Mouse (Mus musculus) testis, adult 2 months (tissue): ENCODE results near the gene Col16a1. TPM values are rescaled to one million over a fixed set of nuclear protein-coding genes. Genes with fewer than 3 reads are reported as not detected.

Experiments
- H3K27ac ChIP-seq: fragments of 200-500 bp; 2 replicates; pipeline ENCODE4 v1.5.1; 2012; ENCODE audit warnings: low read depth, low read length; ENCODE audit not compliant: control insufficient read depth, insufficient read depth
- H3K27me3 ChIP-seq: fragments of 200-500 bp; 2 replicates; pipeline ENCODE4 v1.6.1; 2012; ENCODE audit warnings: mild to moderate bottlenecking, low read length, moderate library complexity; ENCODE audit not compliant: control insufficient read depth, insufficient read depth
- H3K36me3 ChIP-seq: fragments of 200-500 bp; 2 replicates; pipeline ENCODE4 v1.6.1; 2012; ENCODE audit warnings: mild to moderate bottlenecking, low read length; ENCODE audit not compliant: control insufficient read depth, insufficient read depth
- H3K4me1 ChIP-seq: fragments of 200-500 bp; 2 replicates; pipeline ENCODE4 v1.6.1; 2012; ENCODE audit warnings: low read length; ENCODE audit not compliant: control insufficient read depth, insufficient read depth
- H3K4me3 ChIP-seq: fragments of 200-500 bp; 2 replicates; pipeline ENCODE4 v1.5.1; 2012; ENCODE audit warnings: low read depth, mild to moderate bottlenecking, low read length, moderate library complexity, mixed read lengths; ENCODE audit not compliant: control insufficient read depth
- CTCF ChIP-seq: fragments of 200-500 bp; IDR thresholded peaks from 2 replicates; pipeline ENCODE4 v1.5.1; 2012; ENCODE audit warnings: low read depth, mild to moderate bottlenecking, inconsistent platforms, low read length, moderate library complexity; ENCODE audit not compliant: control insufficient read depth, insufficient read depth, insufficient replicate concordance
- POLR2A ChIP-seq: fragments of 200-500 bp; IDR thresholded peaks from 2 replicates; pipeline ENCODE4 v1.6.1; 2012; ENCODE audit warnings: low read depth, mild to moderate bottlenecking, inconsistent platforms, low read length, moderate library complexity; ENCODE audit not compliant: control insufficient read depth
- polyA plus RNA-seq: library from polyadenylated mRNA; depleted of rRNA; stranded (reverse); fragments of >200 nt; gene quantifications from 2 replicates; pipeline ENCODE4 v1.2.3, GENCODE M21; 2012

The Col16a1 gene
- polyA plus RNA-seq, 1 experiment, result 111 TPM

GRCm38 (mm10) chr4:130056011-130056322 is 8.3 kb downstream of the Col16a1 start:
- Histone ChIP-seq H3K4me3 (peak overlapping the region; percentile 80; the same call in 1 of the 2 replicates), H3K27me3 (no peaks in the 10 kb centered on the region), H3K36me3 (no peaks in the 10 kb centered on the region), H3K4me1 (peaks cover 9% of the 10 kb centered on the region), H3K27ac (no peak overlapping the region)
- no peak for TF ChIP-seq CTCF
- TF ChIP-seq POLR2A, result no peak

- H3K4me3 ChIP-seq, result peak overlapping the region; percentile 80
- H3K27me3 ChIP-seq, result no peaks in the 10 kb centered on the region
- no peak for TF ChIP-seq CTCF
- no peak for TF ChIP-seq POLR2A
- H3K4me1 ChIP-seq, result peaks cover 9% of the 10 kb centered on the region
- H3K36me3 ChIP-seq, result no peaks in the 10 kb centered on the region
- H3K27ac ChIP-seq, result no peak overlapping the region
Observed at GRCm38 (mm10) chr4:130056471-130056870, 8.8 kb downstream of the Col16a1 start.

- H3K36me3 ChIP-seq, result no peaks in the 10 kb centered on the region; the same call in 1 of the 2 replicates
- no peaks in the 10 kb centered on the region for H3K27me3 ChIP-seq
- TF ChIP-seq POLR2A, result no peak
- no peak for TF ChIP-seq CTCF
- no peak overlapping the region for H3K27ac ChIP-seq
- no peaks in the 10 kb centered on the region; the same call in 1 of the 2 replicates for H3K4me1 ChIP-seq
- peak overlapping the region; percentile 65; the same call in 1 of the 2 replicates for H3K4me3 ChIP-seq
Observed at GRCm38 (mm10) chr4:130060937-130061336, 13.3 kb downstream of the Col16a1 start.

- H3K36me3 ChIP-seq, result no peaks in the 10 kb centered on the region; the same call in 1 of the 2 replicates
- TF ChIP-seq CTCF (no peak), POLR2A (no peak)
- no peaks in the 10 kb centered on the region for H3K27me3 ChIP-seq
- H3K4me3 ChIP-seq, result no peak overlapping the region
- H3K27ac ChIP-seq, result no peak overlapping the region
- H3K4me1 ChIP-seq, result peaks cover 2% of the 10 kb centered on the region; the same call in 1 of the 2 replicates
Observed at GRCm38 (mm10) chr4:130063191-130063590, 15.6 kb downstream of the Col16a1 start.

- no peak overlapping the region for H3K27ac ChIP-seq
- H3K4me3 ChIP-seq, result no peak overlapping the region
- no peaks in the 10 kb centered on the region; the same call in 1 of the 2 replicates for H3K36me3 ChIP-seq
- H3K27me3 ChIP-seq, result no peaks in the 10 kb centered on the region
- TF ChIP-seq CTCF (peak; percentile 90; the same call in 1 of the 2 replicates), POLR2A (no peak)
- peaks cover 2% of the 10 kb centered on the region; the same call in 1 of the 2 replicates for H3K4me1 ChIP-seq
Observed at GRCm38 (mm10) chr4:130066816-130067215, 19.2 kb downstream of the Col16a1 start.

GRCm38 (mm10) chr4:130070523-130070922 is 22.9 kb downstream of the Col16a1 start:
- TF ChIP-seq CTCF (no peak), POLR2A (no peak)
- Histone ChIP-seq H3K27me3 (no peaks in the 10 kb centered on the region), H3K4me3 (no peak overlapping the region)

GRCm38 (mm10) chr4:130071758-130072157 is 24.1 kb downstream of the Col16a1 start:
- Histone ChIP-seq H3K27ac (no peak overlapping the region), H3K27me3 (no peaks in the 10 kb centered on the region), H3K4me1 (peaks cover 2% of the 10 kb centered on the region; the same call in 1 of the 2 replicates), H3K36me3 (no peaks in the 10 kb centered on the region; the same call in 1 of the 2 replicates), H3K4me3 (no peak overlapping the region)
- TF ChIP-seq CTCF (no peak), POLR2A (no peak)

More at GRCm38 (mm10) chr4:130070523-130070922, 22.9 kb downstream of the Col16a1 start:
- H3K36me3 ChIP-seq, result no peaks in the 10 kb centered on the region; the same call in 1 of the 2 replicates
- no peak overlapping the region for H3K27ac ChIP-seq
- H3K4me1 ChIP-seq, result peaks cover 2% of the 10 kb centered on the region; the same call in 1 of the 2 replicates

GRCm38 (mm10) chr4:130073367-130073766 is 25.7 kb downstream of the Col16a1 start:
- H3K27me3 ChIP-seq, result no peaks in the 10 kb centered on the region
- no peak overlapping the region for H3K27ac ChIP-seq
- no peaks in the 10 kb centered on the region; the same call in 1 of the 2 replicates for H3K36me3 ChIP-seq
- H3K4me3 ChIP-seq, result no peak overlapping the region
- no peaks in the 10 kb centered on the region for H3K4me1 ChIP-seq
- TF ChIP-seq POLR2A (no peak), CTCF (no peak)
